ENCODE assay signal across 8 mouse cellular contexts in genomic region chr1:151250529-151251193, GRCm38 (mm10). TPM values are rescaled to one million over a fixed set of nuclear protein-coding genes. Genes with fewer than 3 reads are reported as not detected.
DNase-seq lines count a peak whose midpoint lies in the region; ATAC-seq lines count a peak whose summit lies in the region.

No protein-coding gene starts in this region.

- WGBS in hindbrain, embryonic 14.5 days: 52% methylated on average over 18 of the region's 18 CpGs

- H3K9ac ChIP-seq in hindbrain, embryonic 14.5 days: no peak overlapping the region

- DNase-seq in B cell, adult 2 months: peak; percentile 38
- DNase-seq in R1 (ENCODE audit: low read depth, low spot score) (peak; percentile 59), MN1 (ENCODE audit: low spot score) (no peak)
- peak; percentile 74 for DNase-seq in gastrocnemius, adult 18-20 months (ENCODE audit: low spot score)
- DNase-seq in hindbrain, embryonic 14.5 days (ENCODE audit: low spot score): no peak
- DNase-seq in left cerebral cortex, adult 11 months (ENCODE audit: low spot score): peak; percentile 61
- DNase-seq in lung, postnatal 25 days (ENCODE audit: low spot score): peak; percentile 78
- peak; percentile 50 for DNase-seq in right cerebral cortex, postnatal 14 days

- no peaks in the 10 kb centered on the region for H3K36me3 ChIP-seq in hindbrain, embryonic 14.5 days (replicated peaks; ENCODE audit: control insufficient read depth, insufficient read depth)

- ATAC-seq in hindbrain, embryonic 14.5 days (ENCODE audit: low FRiP score): peak; percentile 62

- H3K9me3 ChIP-seq in hindbrain, embryonic 14.5 days (ENCODE audit: control insufficient read depth, low read length): no peaks in the 10 kb centered on the region

- no peaks in the 10 kb centered on the region for H3K27me3 ChIP-seq in hindbrain, embryonic 14.5 days (ENCODE audit: control insufficient read depth, insufficient read depth, low read length)

- H3K4me3 ChIP-seq in hindbrain, embryonic 14.5 days (replicated peaks; ENCODE audit: low read length): no peak overlapping the region

- peak overlapping the region; percentile 8; the same call in 1 of the 2 replicates for H3K4me2 ChIP-seq in hindbrain, embryonic 14.5 days (replicated peaks)

- no peak overlapping the region for H3K27ac ChIP-seq in hindbrain, embryonic 14.5 days

- no peaks in the 10 kb centered on the region for H3K4me1 ChIP-seq in hindbrain, embryonic 14.5 days (replicated peaks; ENCODE audit: control insufficient read depth, insufficient read depth, low read length)

RNA-seq across cellular contexts. Expression of gene Gm47996, which starts 40.7 kb away (rescaled TPM):
- under 1 TPM in 1 of 2 experiments, not detected in 1; 0.28 TPM for total RNA-seq in gastrocnemius, adult 18-20 months (2021)
- 0.30 TPM in 1 of 2 replicates, not detected in the other for polyA plus RNA-seq in hindbrain, embryonic 14.5 days (2014; fragmentation: Nextera tagmentation; extraction: Ambion mirVana)

RNA-seq across cellular contexts. Expression of gene 3110040M04Rik, which starts 46.7 kb away (rescaled TPM):
- total RNA-seq in gastrocnemius, adult 18-20 months (2021): under 1 TPM in 1 of 2 experiments, not detected in 1; 0.38 TPM
- polyA plus RNA-seq in hindbrain, embryonic 14.5 days (2014; fragmentation: Nextera tagmentation; extraction: Ambion mirVana): not detected in 2 replicates

RNA-seq across cellular contexts. Expression of gene Gm47995, which starts 52.4 kb away (rescaled TPM):
- under 1 TPM in 1 of 2 experiments, not detected in 1; 0.31 TPM for total RNA-seq in gastrocnemius, adult 18-20 months (2021)
- not detected in 2 replicates for polyA plus RNA-seq in hindbrain, embryonic 14.5 days (2014; fragmentation: Nextera tagmentation; extraction: Ambion mirVana)

RNA-seq across cellular contexts. Expression of gene Gm8947, which starts 58.5 kb away (rescaled TPM):
- under 1 TPM in 1 of 2 experiments, not detected in 1; 0.17 TPM for total RNA-seq in gastrocnemius, adult 18-20 months (2021)
- not detected in 2 replicates for polyA plus RNA-seq in hindbrain, embryonic 14.5 days (2014; fragmentation: Nextera tagmentation; extraction: Ambion mirVana)

Comparison
In these comparisons a context has a peak if more than half of its experiments do, and no peak if none do; other contexts are left out.
1. DNase-seq: peak in B cell, adult 2 months (2 of 2), R1 (single experiment), gastrocnemius, adult 18-20 months (single experiment), left cerebral cortex, adult 11 months (single experiment), lung, postnatal 25 days (single experiment) and right cerebral cortex, postnatal 14 days (single experiment); none in hindbrain, embryonic 14.5 days (single experiment) and MN1 (single experiment).